Mouse (Mus musculus) midbrain, embryonic 11.5 days (tissue): ENCODE measurements around the gene Krt6a. TPM values are rescaled to one million over a fixed set of nuclear protein-coding genes. Genes with fewer than 3 reads are reported as not detected.
"Not testable (repeated sequence)": the region's sequence is repeated elsewhere in the genome, so short reads cannot be mapped to it uniquely, and the experiment has no call there.

Source experiments
- ATAC-seq: fragments of 200-750 bp; cut with Nextera tagmentation; 2 replicates; pipeline ENCODE4 v1.8.0; 2017; ENCODE audit warnings: moderate TSS enrichment, moderate library complexity; ENCODE audit not compliant: low FRiP score
- DNase-seq: peaks from one replicate; pipeline ENCODE4 v3.0.0; 2015; ENCODE audit warnings: low spot score; ENCODE audit errors: missing footprints
- H3K27ac ChIP-seq: fragments of 300-500 bp; sonication (generic); 2 replicates; pipeline ENCODE4 v1.5.1; 2014; ENCODE audit warnings: low read depth, low read length
- H3K27me3 ChIP-seq: fragments of 300-500 bp; sonication (generic); 2 replicates; pipeline ENCODE4 v1.6.1; 2014; ENCODE audit warnings: mild to moderate bottlenecking, low read length, moderate library complexity, mixed read lengths; ENCODE audit not compliant: control insufficient read depth, insufficient read depth
- H3K36me3 ChIP-seq: fragments of 300-500 bp; sonication (generic); 2 replicates; pipeline ENCODE4 v1.6.1; 2014; ENCODE audit warnings: mild to moderate bottlenecking, low read length, moderate library complexity, mixed read lengths; ENCODE audit not compliant: control insufficient read depth, insufficient read depth
- H3K4me1 ChIP-seq: fragments of 300-500 bp; sonication (generic); 2 replicates; pipeline ENCODE4 v1.6.1; 2014; ENCODE audit warnings: low read length; ENCODE audit not compliant: control insufficient read depth, insufficient read depth
- H3K4me2 ChIP-seq: fragments of 300-500 bp; sonication (generic); 2 replicates; pipeline ENCODE4 v1.6.1; 2014; ENCODE audit warnings: mild to moderate bottlenecking, moderate library complexity
- H3K4me3 ChIP-seq: fragments of 300-500 bp; sonication (generic); 2 replicates; pipeline ENCODE4 v1.5.1; 2014; ENCODE audit warnings: low read depth, low read length
- H3K9ac ChIP-seq: fragments of 300-500 bp; sonication (generic); 2 replicates; pipeline ENCODE4 v1.6.1; 2014; ENCODE audit warnings: low read length
- H3K9me3 ChIP-seq: fragments of 300-500 bp; sonication (generic); 2 replicates; pipeline ENCODE4 v1.6.1; 2016; ENCODE audit warnings: low read length; ENCODE audit not compliant: control insufficient read depth
- WGBS: fragments of 180-500 bp; shearing (Covaris S2); extraction: QIAGEN DNeasy Blood & Tissue Kit; methylation state at CpG from one replicate; pipeline ENCODE4 v1.1.7; 2014; 5-methylcytosine and 5-hydroxymethylcytosine counted together
- polyA plus RNA-seq: library from polyadenylated mRNA; unstranded; fragments of >200 nt; fragmentation: Nextera tagmentation; extraction: Ambion mirVana; gene quantifications from 2 replicates; pipeline ENCODE4 v1.2.1, GENCODE M21; 2014

The Krt6a gene
- polyA plus RNA-seq, 1 experiment from 2014 or later: not detected

DNA sequence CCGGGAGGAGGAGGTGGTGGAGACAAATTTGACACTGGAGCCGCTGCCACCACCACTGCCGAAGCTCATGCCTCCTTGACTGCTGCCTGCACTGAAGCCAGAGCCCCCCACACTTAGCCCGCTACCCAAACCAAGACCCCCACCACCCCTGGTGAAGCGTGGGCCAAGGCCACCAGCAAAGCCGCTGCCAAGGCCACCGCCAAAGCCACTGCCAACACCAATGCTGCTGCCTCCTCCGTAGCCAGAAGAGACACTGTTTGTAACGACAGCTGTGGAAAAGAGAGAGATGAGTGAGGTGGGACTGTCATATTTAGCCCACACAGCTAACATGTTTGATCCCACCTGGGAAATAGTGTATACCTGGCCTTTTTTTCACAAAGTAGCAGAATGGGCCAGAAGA is 13.3 kb upstream of the Krt6a start:
- DNase-seq: no peak
- no peaks in the 10 kb centered on the region for H3K36me3 ChIP-seq
- no peak overlapping the region for H3K4me2 ChIP-seq
- no peak overlapping the region for H3K4me3 ChIP-seq
- H3K27me3 ChIP-seq: no peaks in the 10 kb centered on the region
- H3K9me3 ChIP-seq: no peaks in the 10 kb centered on the region
- no peaks in the 10 kb centered on the region for H3K4me1 ChIP-seq
- no peak for ATAC-seq
- 90% methylated on average over 9 of the region's 9 CpGs for WGBS
- H3K27ac ChIP-seq: no peak overlapping the region
- no peak overlapping the region for H3K9ac ChIP-seq

- no peaks in the 10 kb centered on the region for H3K27me3 ChIP-seq
- no peak overlapping the region for H3K4me3 ChIP-seq
- ATAC-seq (no peak), DNase-seq (no peak)
- no peaks in the 10 kb centered on the region for H3K9me3 ChIP-seq
- 74% methylated on average over 4 of the region's 4 CpGs for WGBS
- no peak overlapping the region for H3K4me2 ChIP-seq
- no peak overlapping the region for H3K27ac ChIP-seq
- no peaks in the 10 kb centered on the region for H3K4me1 ChIP-seq
- H3K9ac ChIP-seq: no peak overlapping the region
- H3K36me3 ChIP-seq: no peaks in the 10 kb centered on the region
Measured at GRCm38 (mm10) chr15:101704066-101704465, 10.0 kb upstream of the Krt6a start.

- ATAC-seq (no peak), DNase-seq (no peak)
- H3K9me3 ChIP-seq: no peaks in the 10 kb centered on the region
- WGBS: 14% methylated on average over 2 of the region's 2 CpGs
- H3K4me2 ChIP-seq: no peak overlapping the region
- H3K27ac ChIP-seq: no peak overlapping the region
- no peaks in the 10 kb centered on the region for H3K36me3 ChIP-seq
- H3K4me3 ChIP-seq: no peak overlapping the region
- no peaks in the 10 kb centered on the region for H3K4me1 ChIP-seq
- no peaks in the 10 kb centered on the region for H3K27me3 ChIP-seq
- H3K9ac ChIP-seq: no peak overlapping the region
Measured at GRCm38 (mm10) chr15:101702380-101702779, 8.3 kb upstream of the Krt6a start.

DNA sequence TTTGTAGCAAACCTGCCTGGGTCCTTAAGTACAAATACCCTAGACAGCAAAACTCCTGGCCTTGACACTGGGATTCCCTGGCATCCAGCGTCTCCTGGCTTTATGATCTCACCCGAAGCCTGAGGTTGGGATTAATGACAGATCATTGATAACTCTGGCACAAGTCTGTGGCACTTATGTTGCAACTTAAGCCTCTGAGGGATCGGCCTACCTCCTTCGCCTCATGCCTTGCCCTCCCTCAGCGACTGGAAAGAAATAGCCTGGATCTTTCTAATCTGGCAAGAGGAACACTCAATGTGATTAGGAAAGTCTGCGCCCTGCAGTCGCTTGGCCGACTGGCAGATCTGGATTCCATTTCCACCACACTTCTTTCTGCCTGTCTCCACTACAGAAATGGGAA is 5.8 kb upstream of the Krt6a start:
- no peak for ATAC-seq
- 86% methylated on average over 8 of the region's 8 CpGs for WGBS

GRCm38 (mm10) chr15:101699192-101699591 is 5.1 kb upstream of the Krt6a start:
- no peaks in the 10 kb centered on the region for H3K27me3 ChIP-seq
- 61% methylated on average over 3 of the region's 3 CpGs for WGBS
- DNase-seq (no peak), ATAC-seq (no peak)
- H3K36me3 ChIP-seq: no peaks in the 10 kb centered on the region
- no peak overlapping the region for H3K9ac ChIP-seq
- H3K4me3 ChIP-seq: no peak overlapping the region
- H3K27ac ChIP-seq: no peak overlapping the region
- H3K4me1 ChIP-seq: no peaks in the 10 kb centered on the region
- no peak overlapping the region for H3K4me2 ChIP-seq
- H3K9me3 ChIP-seq: no peaks in the 10 kb centered on the region

More for the DNA sequence above, 5.8 kb upstream of the Krt6a start:
- H3K27ac ChIP-seq: no peak overlapping the region
- DNase-seq: no peak
- H3K4me1 ChIP-seq: no peaks in the 10 kb centered on the region
- no peak overlapping the region for H3K4me3 ChIP-seq
- H3K9ac ChIP-seq: no peak overlapping the region
- no peak overlapping the region for H3K4me2 ChIP-seq
- H3K36me3 ChIP-seq: no peaks in the 10 kb centered on the region
- H3K27me3 ChIP-seq: no peaks in the 10 kb centered on the region
- no peaks in the 10 kb centered on the region for H3K9me3 ChIP-seq

DNA sequence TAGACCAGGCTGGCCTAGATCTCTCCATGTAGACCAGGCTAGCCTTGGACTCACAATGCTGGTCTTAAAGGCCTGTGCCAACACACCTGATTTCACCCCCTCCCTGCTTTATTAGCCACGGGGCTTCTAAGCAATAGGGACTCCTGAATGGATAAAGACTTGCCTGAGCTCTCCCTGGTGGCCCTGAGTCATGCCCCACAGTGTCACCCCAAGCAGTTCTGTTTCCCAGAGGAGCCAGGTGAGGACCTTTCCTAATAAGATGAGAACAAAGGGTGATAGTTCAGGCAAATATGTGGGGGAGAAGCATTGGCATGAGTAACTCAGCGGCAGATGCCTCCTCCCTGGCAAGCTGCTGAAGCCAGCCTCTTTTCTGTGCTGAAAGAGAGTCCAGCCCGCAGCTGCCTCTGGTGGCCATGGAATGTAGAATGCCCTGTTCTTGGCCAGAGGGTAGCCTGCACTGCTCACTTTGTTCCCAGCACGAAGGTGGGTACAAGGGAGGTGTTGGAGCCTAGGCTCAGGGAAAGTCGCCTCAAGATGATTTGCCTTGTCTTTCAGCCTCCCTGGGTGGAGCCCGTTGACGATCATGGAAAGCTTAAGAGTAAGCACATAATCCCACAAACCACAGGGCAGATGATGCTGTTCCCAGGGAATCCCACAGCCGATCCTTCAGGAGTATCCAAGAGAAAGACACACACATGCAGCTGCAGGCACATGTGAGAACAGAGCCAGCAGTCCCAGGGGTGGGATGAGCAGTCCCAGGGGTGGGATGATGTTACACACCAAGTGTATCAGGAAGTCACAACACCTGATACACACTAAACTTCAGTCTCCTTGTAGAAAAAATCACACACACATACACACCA is 3.5 kb upstream of the Krt6a start:
- H3K4me3 ChIP-seq: no peak overlapping the region
- H3K4me1 ChIP-seq: no peaks in the 10 kb centered on the region
- H3K9me3 ChIP-seq: no peaks in the 10 kb centered on the region
- DNase-seq: no peak
- no peak overlapping the region for H3K27ac ChIP-seq
- no peaks in the 10 kb centered on the region for H3K36me3 ChIP-seq
- no peaks in the 10 kb centered on the region for H3K27me3 ChIP-seq
- H3K9ac ChIP-seq: no peak overlapping the region
- 66% methylated on average over 8 of the region's 8 CpGs for WGBS
- ATAC-seq: no peak
- H3K4me2 ChIP-seq: no peak overlapping the region

- H3K9me3 ChIP-seq, H3K9ac ChIP-seq, DNase-seq, H3K27ac ChIP-seq, H3K4me3 ChIP-seq, H3K4me2 ChIP-seq, H3K4me1 ChIP-seq, ATAC-seq, H3K36me3 ChIP-seq, H3K27me3 ChIP-seq: not testable (repeated sequence)
- WGBS: 90% methylated on average over 5 of the region's 5 CpGs
Measured at GRCm38 (mm10) chr15:101690460-101690859, 3.6 kb downstream of the Krt6a start.

DNA sequence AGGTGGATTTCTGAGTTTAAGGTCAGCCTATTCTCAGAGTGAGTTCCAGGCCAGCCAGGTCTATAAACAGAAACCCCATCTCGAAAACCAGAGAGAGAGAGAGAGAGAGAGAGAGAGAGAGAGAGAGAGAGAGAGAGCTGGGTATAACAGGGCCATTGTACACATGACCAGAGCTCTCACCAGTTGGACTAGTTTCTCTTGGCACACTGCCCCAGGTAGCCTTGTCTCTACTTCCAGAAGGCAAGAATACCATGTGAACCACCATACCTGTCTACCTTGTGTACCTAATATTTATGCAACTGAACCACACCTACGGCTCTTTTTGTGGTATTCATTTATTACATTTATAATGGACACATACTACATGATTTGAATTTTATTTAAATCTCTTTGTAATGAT is 5.9 kb downstream of the Krt6a start:
- H3K9ac ChIP-seq: no peak overlapping the region
- no peaks in the 10 kb centered on the region for H3K4me1 ChIP-seq
- DNase-seq (no peak), ATAC-seq (no peak)
- WGBS: 81% methylated on average over 2 of the region's 2 CpGs
- no peaks in the 10 kb centered on the region for H3K9me3 ChIP-seq
- H3K4me3 ChIP-seq: no peak overlapping the region
- no peaks in the 10 kb centered on the region for H3K27me3 ChIP-seq
- H3K27ac ChIP-seq: no peak overlapping the region
- H3K4me2 ChIP-seq: no peak overlapping the region
- H3K36me3 ChIP-seq: no peaks in the 10 kb centered on the region

DNA sequence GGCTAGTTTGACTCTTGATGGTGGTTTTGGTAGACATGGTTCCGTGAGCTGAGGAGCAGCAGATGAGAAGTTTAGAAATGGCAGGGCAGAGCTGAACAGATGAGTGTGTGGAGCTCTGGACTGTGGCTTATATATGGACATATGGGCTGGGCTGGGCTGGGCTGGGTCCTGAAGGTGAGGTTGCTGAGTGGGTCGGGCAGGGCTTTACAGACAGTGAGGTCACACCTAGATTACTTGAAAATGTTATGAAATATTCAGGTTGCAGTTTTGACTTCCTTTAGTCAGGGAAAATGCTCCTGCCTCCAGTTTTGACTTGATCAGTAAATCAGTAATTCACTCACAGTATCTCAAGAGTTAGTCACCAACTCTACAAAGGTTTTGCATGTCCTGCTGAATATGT is 13.9 kb downstream of the Krt6a start, which contains the start of gene Krt6b:
TSS of gene Krt6b (minus strand) at position 101 of the 400 bp plus-strand sequence.
- no peaks in the 10 kb centered on the region for H3K4me1 ChIP-seq
- H3K27me3 ChIP-seq: no peaks in the 10 kb centered on the region
- WGBS: 80% methylated on average over 2 of the region's 2 CpGs

More for the DNA sequence above, 13.9 kb downstream of the Krt6a start, which contains the start of gene Krt6b:
- no peak for DNase-seq
- H3K4me3 ChIP-seq: no peak within 1 kb of the TSS
- no peaks in the 10 kb centered on the region for H3K36me3 ChIP-seq
- H3K9ac ChIP-seq: no peak within 1 kb of the TSS
- H3K4me2 ChIP-seq: no peak within 1 kb of the TSS
- ATAC-seq: no peak
- H3K27ac ChIP-seq: no peak within 1 kb of the TSS
- no peaks in the 10 kb centered on the region for H3K9me3 ChIP-seq
